Mouse (Mus musculus) forelimb bud, embryonic 11.5 days (tissue): Measurements from ENCODE around the gene Dcaf7.

Experiments used
- DNase-seq: peaks from one replicate; pipeline ENCODE4 v3.0.0-alpha.2; 2012; ENCODE audit warnings: low read depth, low spot score

Gene Dcaf7

GRCm38 (mm10) chr11:106102866-106103265 lies 66.2 kb downstream of the Dcaf7 start:
- no peak for DNase-seq

- DNase-seq = no peak
Measured at GRCm38 (mm10) chr11:106106047-106106587, 69.4 kb downstream of the Dcaf7 start.
